Mouse (Mus musculus) erythroblast, embryonic 14.5 days (primary cell): Measurements from ENCODE around the gene A730015C16Rik.

Source experiments
- GATA1 ChIP-seq: IDR thresholded peaks from 2 replicates; pipeline ENCODE4 v1.6.1; 2012; ENCODE audit warnings: low read length, inconsistent platforms, mixed read lengths
- TAL1 ChIP-seq: IDR thresholded peaks from 3 replicates; pipeline ENCODE4 v1.6.1; 2012; ENCODE audit warnings: low read length, inconsistent platforms, mixed read lengths

GRCm38 (mm10) chr4:108811550-108811949 is 36.9 kb downstream of the A730015C16Rik start:
- TF ChIP-seq TAL1 (no peak), GATA1 (no peak)
